Mouse (Mus musculus) liver, embryonic 14.5 days (tissue): ENCODE results near the gene Sgms1.

Experiments used
- CTCF ChIP-seq: IDR thresholded peaks from 2 replicates; pipeline ENCODE4 v1.5.1; 2016; ENCODE audit warnings: antibody characterized with exemption, low read depth, control low read depth
- EP300 ChIP-seq: IDR thresholded peaks from 2 replicates; pipeline ENCODE4 v1.6.1; 2016; ENCODE audit warnings: antibody characterized with exemption, low read depth

- TF ChIP-seq EP300, result no peak
- no peak for TF ChIP-seq CTCF
Observed at GRCm38 (mm10) chr19:32284681-32285454, 104.6 kb downstream of the Sgms1 start.
